Mouse (Mus musculus) NIH3T3 (cell line): ENCODE results near the gene Myo1e.

Experiments used
- DNase-seq: peaks from one replicate; pipeline ENCODE4 v3.0.0-alpha.2; 2012; ENCODE audit warnings: low read depth

Gene Myo1e

GRCm38 (mm10) chr9:70284584-70285140 lies 77.5 kb downstream of the Myo1e start:
- DNase-seq = peak; percentile 79

- DNase-seq = peak; percentile 88
Measured at GRCm38 (mm10) chr9:70290785-70291184, 83.6 kb downstream of the Myo1e start.

GRCm38 (mm10) chr9:70296916-70297315 lies 89.8 kb downstream of the Myo1e start:
- DNase-seq = no peak

- no peak for DNase-seq
Measured at GRCm38 (mm10) chr9:70298221-70298620, 91.1 kb downstream of the Myo1e start.

GRCm38 (mm10) chr9:70300705-70301104 lies 93.6 kb downstream of the Myo1e start:
- DNase-seq = no peak

- no peak for DNase-seq
Measured at GRCm38 (mm10) chr9:70301598-70301997, 94.4 kb downstream of the Myo1e start.

- DNase-seq = no peak
Measured at GRCm38 (mm10) chr9:70304901-70305300, 97.8 kb downstream of the Myo1e start.

GRCm38 (mm10) chr9:70310046-70310445 lies 102.9 kb downstream of the Myo1e start:
- no peak for DNase-seq

- DNase-seq = no peak
Measured at GRCm38 (mm10) chr9:70314019-70314418, 106.9 kb downstream of the Myo1e start.

- DNase-seq = peak; percentile 18
Measured at GRCm38 (mm10) chr9:70315130-70315529, 108.0 kb downstream of the Myo1e start.

- DNase-seq = peak; percentile 82
Measured at GRCm38 (mm10) chr9:70318601-70319000, 111.5 kb downstream of the Myo1e start.

GRCm38 (mm10) chr9:70324336-70324735 lies 117.2 kb downstream of the Myo1e start:
- DNase-seq = no peak

GRCm38 (mm10) chr9:70325880-70326595 lies 118.9 kb downstream of the Myo1e start:
- peak; percentile 31 for DNase-seq

GRCm38 (mm10) chr9:70328193-70328841 lies 121.2 kb downstream of the Myo1e start:
- DNase-seq = no peak

- DNase-seq = no peak
Measured at GRCm38 (mm10) chr9:70331727-70332335, 124.7 kb downstream of the Myo1e start.

- DNase-seq = no peak
Measured at GRCm38 (mm10) chr9:70338391-70338790, 131.2 kb downstream of the Myo1e start.

GRCm38 (mm10) chr9:70338894-70339293 lies 131.7 kb downstream of the Myo1e start:
- DNase-seq = no peak

- peak; percentile 50 for DNase-seq
Measured at GRCm38 (mm10) chr9:70349274-70349673, 142.1 kb downstream of the Myo1e start.

GRCm38 (mm10) chr9:70351570-70352277 lies 144.6 kb downstream of the Myo1e start:
- DNase-seq = no peak

- no peak for DNase-seq
Measured at GRCm38 (mm10) chr9:70356254-70356653, 149.1 kb downstream of the Myo1e start.

- no peak for DNase-seq
Measured at GRCm38 (mm10) chr9:70359402-70360131, 152.4 kb downstream of the Myo1e start.

- no peak for DNase-seq
Measured at GRCm38 (mm10) chr9:70364741-70365140, 157.6 kb downstream of the Myo1e start.
